Mouse (Mus musculus): Measurements from ENCODE around the gene Nop2.

GRCm38 (mm10) chr6:125175469-125175868, 43.8 kb downstream of the Nop2 start:
- TF ChIP-seq CTCF (IDR thresholded peaks at IDR 0.05; ENCODE audit: extremely low read depth, insufficient read depth, low read length) (no peak), POLR2A (IDR thresholded peaks at IDR 0.05; ENCODE audit: extremely low read depth, insufficient read depth, low read length) (no peak)
